Mouse (Mus musculus) ES-CJ7 (cell line): Measurements from ENCODE around the gene Cdc26.

Source experiments
- DNase-seq: peaks from one replicate; pipeline ENCODE4 v3.0.0; 2011; ENCODE audit warnings: low read depth, low spot score

Cdc26 gene

GRCm38 (mm10) chr4:62361571-62361970 is 46.9 kb downstream of the Cdc26 start:
- DNase-seq = no peak

GRCm38 (mm10) chr4:62360805-62361455 is 47.5 kb downstream of the Cdc26 start:
- no peak for DNase-seq

- DNase-seq = peak; percentile 99
Measured at GRCm38 (mm10) chr4:62360088-62360804, 48.2 kb downstream of the Cdc26 start, which contains the start of the genes Fkbp15 and Slc31a1. TSS of gene Fkbp15 (minus strand) at chr4:62360548. TSS of gene Slc31a1 (plus strand) at chr4:62360727.

GRCm38 (mm10) chr4:62359256-62359775 is 49.1 kb downstream of the Cdc26 start:
- no peak for DNase-seq

GRCm38 (mm10) chr4:62357631-62358148 is 50.8 kb downstream of the Cdc26 start:
- DNase-seq = no peak

- DNase-seq = no peak
Measured at GRCm38 (mm10) chr4:62349371-62349770, 59.1 kb downstream of the Cdc26 start.

- no peak for DNase-seq
Measured at GRCm38 (mm10) chr4:62348329-62348705, 60.1 kb downstream of the Cdc26 start.

- no peak for DNase-seq
Measured at GRCm38 (mm10) chr4:62347605-62348328, 60.7 kb downstream of the Cdc26 start.

GRCm38 (mm10) chr4:62345827-62346226 is 62.6 kb downstream of the Cdc26 start:
- DNase-seq = no peak

GRCm38 (mm10) chr4:62344000-62344399 is 64.4 kb downstream of the Cdc26 start:
- DNase-seq = peak; percentile 18

GRCm38 (mm10) chr4:62338536-62338935 is 69.9 kb downstream of the Cdc26 start:
- no peak for DNase-seq
